In the genomic region with DNA sequence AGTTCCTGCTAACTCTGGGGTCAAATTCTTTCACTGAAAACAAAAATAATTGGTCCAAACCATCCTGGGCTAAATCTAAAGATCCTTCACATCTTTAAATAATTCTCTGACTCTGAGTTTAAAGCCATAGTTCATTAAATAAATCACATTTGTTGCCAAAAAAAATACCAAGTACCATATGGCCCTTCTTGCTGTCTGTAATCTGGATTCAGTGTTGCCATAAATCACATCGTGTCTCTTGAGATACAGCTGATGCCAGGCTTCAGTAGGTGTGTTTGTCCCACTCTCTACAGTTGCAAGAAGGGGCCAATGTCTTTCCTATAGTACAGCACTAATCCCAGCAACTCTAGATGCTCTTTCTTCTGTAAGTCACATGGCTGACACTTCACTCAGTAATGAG, we compare ENCODE assay signal across 14 mouse cellular contexts.
"Had no signal": no experiment of that assay in that cellular context is flagged by ENCODE, and none has a peak within 500 bp of the region (broad histone marks: within the 10 kb centered on the region; RNA-seq: fewer than 3 reads in every experiment).

No protein-coding gene starts in this region.

- DNase-seq: kidney, postnatal 36 days; left cerebral cortex, postnatal 4 days; lung, adult 18-20 months; lung, postnatal 36 days; midbrain, embryonic 14.5 days; right cerebral cortex, adult 18-20 months; thymus, adult 18-20 months; thymus, postnatal 14 days had no signal

- H3K9ac ChIP-seq: kidney, embryonic 15.5 days; limb, embryonic 13.5 days; liver, embryonic 14.5 days; neural tube, embryonic 15.5 days had no signal

- H3K4me1 ChIP-seq: kidney, embryonic 15.5 days had no signal

- H3K9me3 ChIP-seq: kidney, embryonic 15.5 days; limb, embryonic 13.5 days; midbrain, embryonic 10.5 days; neural tube, embryonic 15.5 days had no signal

- H3K27me3 ChIP-seq: kidney, embryonic 15.5 days; limb, embryonic 13.5 days; neural tube, embryonic 15.5 days had no signal

- H3K27ac ChIP-seq: kidney, embryonic 15.5 days; limb, embryonic 13.5 days; liver, embryonic 14.5 days; neural tube, embryonic 15.5 days had no signal

- H3K4me2 ChIP-seq: kidney, embryonic 15.5 days; limb, embryonic 13.5 days; neural tube, embryonic 15.5 days had no signal

- H3K4me3 ChIP-seq: kidney, embryonic 15.5 days; limb, embryonic 13.5 days; midbrain, embryonic 10.5 days; myocyte; neural tube, embryonic 15.5 days had no signal

- H3K36me3 ChIP-seq: kidney, embryonic 15.5 days; limb, embryonic 13.5 days; midbrain, embryonic 10.5 days; neural tube, embryonic 15.5 days had no signal
